Mouse (Mus musculus): ENCODE data around the gene Gnb3. TPM values are rescaled to one million over a fixed set of nuclear protein-coding genes. Genes with fewer than 3 reads are reported as not detected.
"Not testable (repeated sequence)": the region's sequence is repeated elsewhere in the genome, so short reads cannot be mapped to it uniquely, and the experiment has no call there.

Gnb3 gene
- total RNA-seq, 1 experiment from 2014 or later, result not detected

DNA sequence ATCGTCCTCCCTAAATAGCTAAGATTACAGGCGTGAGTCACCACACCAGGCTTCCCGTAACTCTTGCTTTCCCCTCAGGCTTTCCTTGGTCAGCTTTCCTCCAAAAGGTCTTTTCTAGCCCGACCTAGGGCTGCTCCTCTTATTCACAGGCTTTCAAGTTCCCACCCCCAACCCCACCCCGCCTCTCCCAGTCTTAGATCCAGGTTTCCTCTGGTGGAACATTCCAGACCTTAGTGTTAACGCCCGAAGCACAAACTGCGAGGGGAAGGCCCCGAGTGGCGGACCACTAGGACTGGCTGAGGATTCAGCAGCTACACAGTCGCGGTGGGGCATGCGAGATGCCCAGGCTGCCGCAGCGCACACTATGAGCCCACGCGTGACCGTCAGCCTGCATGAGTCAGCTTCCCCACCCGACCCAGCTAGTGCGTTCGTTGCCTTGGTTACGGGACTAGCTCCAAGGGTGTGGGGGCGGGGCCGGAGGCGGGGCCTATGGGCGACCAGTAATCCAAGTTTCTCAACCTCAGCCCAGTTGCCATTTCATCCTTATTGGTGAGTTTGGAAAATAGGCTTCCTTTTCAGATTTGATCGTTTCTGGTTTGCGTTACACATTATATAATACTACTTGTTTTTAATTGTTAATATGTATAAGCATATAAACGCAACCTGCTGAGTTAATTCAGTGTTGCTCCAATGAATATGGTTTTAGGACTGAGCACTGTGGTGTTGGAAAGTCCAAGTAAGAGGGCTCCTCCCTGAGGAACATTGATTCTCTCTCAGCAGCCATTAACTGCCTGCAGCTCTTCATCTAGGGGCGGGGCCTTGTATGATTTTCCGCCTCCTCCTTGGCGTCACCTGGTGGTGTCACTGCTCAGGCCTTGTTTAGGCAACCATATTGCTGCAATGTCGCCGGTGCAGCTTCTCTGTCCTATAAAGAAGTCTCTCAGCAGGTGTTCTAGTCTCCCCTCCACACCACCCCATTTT lies 34.4 kb downstream of the Gnb3 start:
- ATAC-seq (replicated peaks; ENCODE audit: low read depth, poor library complexity, severe bottlenecking), result peak; percentile 70

GRCm38 (mm10) chr6:124804341-124804740 lies 35.7 kb downstream of the Gnb3 start:
- no peak for ATAC-seq (replicated peaks; ENCODE audit: low read depth, poor library complexity, severe bottlenecking)

DNA sequence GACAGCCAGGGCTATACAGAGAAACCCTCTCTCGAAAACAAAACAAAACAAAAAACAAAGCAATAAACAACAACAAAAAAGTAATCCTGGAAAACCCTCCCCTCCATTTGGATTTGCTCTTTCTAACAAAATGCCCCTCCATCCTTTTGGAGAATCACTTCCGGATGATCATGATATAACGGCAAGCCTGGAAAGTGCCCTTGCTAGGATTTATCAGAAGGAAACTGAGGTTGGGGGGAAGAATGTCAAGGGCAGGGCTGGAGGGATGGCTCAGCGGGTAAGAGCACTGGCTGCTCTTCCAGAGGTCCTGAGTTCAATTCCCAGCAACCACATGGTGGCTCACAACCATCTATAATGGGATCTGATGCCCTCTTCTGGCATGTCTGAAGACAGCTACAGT lies 36.4 kb downstream of the Gnb3 start:
- ATAC-seq (replicated peaks; ENCODE audit: low read depth, poor library complexity, severe bottlenecking), result not testable (repeated sequence)

- ATAC-seq (replicated peaks; ENCODE audit: low read depth, poor library complexity, severe bottlenecking), result no peak
Observed at GRCm38 (mm10) chr6:124803061-124803460, 37.0 kb downstream of the Gnb3 start.

- ATAC-seq (replicated peaks; ENCODE audit: low read depth, poor library complexity, severe bottlenecking), result not testable (repeated sequence)
Observed at GRCm38 (mm10) chr6:124802400-124802799, 37.7 kb downstream of the Gnb3 start.

DNA sequence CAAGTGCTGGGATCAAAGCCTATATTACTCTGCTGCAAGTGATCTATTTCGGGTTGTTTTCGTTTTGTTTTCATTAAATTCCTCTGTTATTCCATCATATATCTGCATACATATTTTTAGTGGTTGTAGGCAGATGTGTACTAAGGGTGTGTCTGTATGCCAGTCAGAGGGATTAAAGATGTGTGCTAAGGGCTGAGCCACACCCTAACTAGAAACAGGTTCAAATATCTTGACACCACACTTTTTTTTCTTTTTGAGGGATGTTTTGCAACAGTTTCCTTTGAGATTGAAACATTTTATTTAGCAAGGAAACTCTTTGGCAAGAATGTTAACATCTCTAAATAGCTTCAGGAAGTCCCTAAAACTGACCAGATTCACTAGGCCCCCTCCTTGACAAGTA lies 43.9 kb downstream of the Gnb3 start:
- ATAC-seq (replicated peaks; ENCODE audit: low read depth, poor library complexity, severe bottlenecking), result no peak

GRCm38 (mm10) chr6:124795781-124796180 lies 44.3 kb downstream of the Gnb3 start:
- no peak for ATAC-seq (replicated peaks; ENCODE audit: low read depth, poor library complexity, severe bottlenecking)

DNA sequence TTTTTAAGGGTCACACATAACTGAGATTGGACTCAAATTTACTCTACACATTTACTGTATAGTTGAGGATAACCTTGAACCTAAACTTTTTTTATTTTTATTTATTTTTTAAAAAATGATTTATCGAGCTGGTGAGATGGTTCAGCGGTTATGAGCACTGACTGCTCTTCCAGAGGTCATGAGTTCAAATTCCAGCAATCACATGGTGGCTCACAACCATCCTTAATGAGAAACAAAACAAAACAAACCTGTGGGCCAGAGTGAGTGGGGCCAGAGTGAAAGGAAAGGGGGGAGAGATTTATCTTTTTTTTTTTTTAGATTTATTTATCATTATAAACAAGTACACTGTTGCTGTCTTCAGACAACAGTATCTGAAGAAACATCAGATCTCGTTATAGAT lies 48.2 kb downstream of the Gnb3 start:
- ATAC-seq (replicated peaks; ENCODE audit: low read depth, poor library complexity, severe bottlenecking), result no peak

- ATAC-seq (replicated peaks; ENCODE audit: low read depth, poor library complexity, severe bottlenecking), result no peak
Observed at GRCm38 (mm10) chr6:124790121-124790520, 50.0 kb downstream of the Gnb3 start.

DNA sequence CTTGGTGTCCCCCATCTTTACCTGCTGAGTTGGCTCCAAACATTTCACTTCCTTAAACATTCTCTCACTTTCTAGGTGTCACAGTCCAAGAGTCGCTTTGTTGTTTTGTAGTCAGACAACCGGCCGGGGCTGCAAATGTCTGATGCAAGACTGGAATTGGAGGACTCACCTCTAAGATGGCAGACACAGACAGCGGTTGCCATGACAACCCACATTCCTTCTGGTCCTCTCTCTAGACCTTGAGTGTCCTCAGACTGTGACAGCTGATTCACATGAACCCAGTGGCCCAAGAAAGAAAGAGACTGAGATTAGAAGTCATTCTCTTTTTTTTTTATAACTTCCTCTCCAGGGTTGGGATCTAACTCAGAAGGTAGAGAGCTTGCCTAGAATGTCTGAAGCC lies 50.6 kb downstream of the Gnb3 start:
- no peak for ATAC-seq (replicated peaks; ENCODE audit: low read depth, poor library complexity, severe bottlenecking)

- ATAC-seq (replicated peaks; ENCODE audit: low read depth, poor library complexity, severe bottlenecking), result no peak
Observed at GRCm38 (mm10) chr6:124787722-124788121, 52.4 kb downstream of the Gnb3 start.

GRCm38 (mm10) chr6:124786756-124787420 lies 53.2 kb downstream of the Gnb3 start:
- peak; percentile 91 for ATAC-seq (replicated peaks; ENCODE audit: low read depth, poor library complexity, severe bottlenecking)

Other genes starting within 250 kb of the Gnb3 start
- 0.23 TPM in 1 of 2 replicates, not detected in the other for gene C1s2, start 204.2 kb downstream of the Gnb3 start, total RNA-seq (2017)
- 31.5 and 34.1 TPM in 2 replicates for gene Lpcat3, start 177.2 kb downstream of the Gnb3 start, total RNA-seq (2017)
- gene Emg1, start 128.1 kb downstream of the Gnb3 start, total RNA-seq (2017), result 222 and 280 TPM in 2 replicates
- gene Phb2, start 127.9 kb downstream of the Gnb3 start, total RNA-seq (2017), result 402 and 404 TPM in 2 replicates
- gene Ptpn6, start 101.6 kb downstream of the Gnb3 start, total RNA-seq (2017), result 235 and 315 TPM in 2 replicates
- gene Grcc10, start 98.9 kb downstream of the Gnb3 start, total RNA-seq (2017), result 112 and 129 TPM in 2 replicates
- not detected in 2 replicates for gene Gm45234, start 84.3 kb downstream of the Gnb3 start, total RNA-seq (2017)
- gene Atn1, start 83.8 kb downstream of the Gnb3 start, total RNA-seq (2017), result 4.6 and 6.7 TPM in 2 replicates
- 0.46 TPM in 1 of 2 replicates, not detected in the other for gene Eno2, start 70.6 kb downstream of the Gnb3 start, total RNA-seq (2017)
- not detected in 2 replicates for gene Lrrc23, start 60.5 kb downstream of the Gnb3 start, total RNA-seq (2017)
- gene Spsb2, start 31.6 kb downstream of the Gnb3 start, total RNA-seq (2017), result 1.1 and 3.8 TPM in 2 replicates
- gene Tpi1, start 26.0 kb downstream of the Gnb3 start, total RNA-seq (2017), result 158 and 197 TPM in 2 replicates
- 76.5 and 84.3 TPM in 2 replicates for gene Usp5, start 10.8 kb downstream of the Gnb3 start, total RNA-seq (2017)
- 73.5 and 92.1 TPM in 2 replicates for gene Cdca3, start 10.7 kb downstream of the Gnb3 start, total RNA-seq (2017)
- 8.3 and 8.7 TPM in 2 replicates for gene P3h3, start 17.5 kb upstream of the Gnb3 start, total RNA-seq (2017)
- gene Gpr162, start 23.7 kb upstream of the Gnb3 start, total RNA-seq (2017), result 0.24 and 0.32 TPM in 2 replicates
- gene Cd4, start 47.9 kb upstream of the Gnb3 start, total RNA-seq (2017), result 0.73 TPM in 2 replicates
- 0.82 and 1.6 TPM in 2 replicates for gene Lag3, start 71.4 kb upstream of the Gnb3 start, total RNA-seq (2017)
- 40.3 and 71.3 TPM in 2 replicates for gene Ptms, start 79.8 kb upstream of the Gnb3 start, total RNA-seq (2017)
- 54.9 and 61.1 TPM in 2 replicates for gene Mlf2, start 91.1 kb upstream of the Gnb3 start, total RNA-seq (2017)
- 45.6 and 48.1 TPM in 2 replicates for gene Cops7a, start 125.3 kb upstream of the Gnb3 start, total RNA-seq (2017)
- not detected in 2 replicates for gene Pianp, start 156.4 kb upstream of the Gnb3 start, total RNA-seq (2017)
- 19.7 and 27.0 TPM in 2 replicates for gene Zfp384, start 168.9 kb upstream of the Gnb3 start, total RNA-seq (2017)
- gene Ing4, start 199.5 kb upstream of the Gnb3 start, total RNA-seq (2017), result 52.8 and 69.9 TPM in 2 replicates
- gene Acrbp, start 209.4 kb upstream of the Gnb3 start, total RNA-seq (2017), result 2.3 and 5.4 TPM in 2 replicates
- gene Lpar5, start 227.6 kb upstream of the Gnb3 start, total RNA-seq (2017), result 4.4 and 6.9 TPM in 2 replicates

Measured in common myeloid progenitor, adult 5-6 weeks (primary cell).